Mouse (Mus musculus): ENCODE measurements around the gene Vps35l. TPM values are rescaled to one million over a fixed set of nuclear protein-coding genes. Genes with fewer than 3 reads are reported as not detected.

Gene Vps35l
- polyA plus RNA-seq, 1 experiment from 2014 or later, result 91.0 TPM

DNA sequence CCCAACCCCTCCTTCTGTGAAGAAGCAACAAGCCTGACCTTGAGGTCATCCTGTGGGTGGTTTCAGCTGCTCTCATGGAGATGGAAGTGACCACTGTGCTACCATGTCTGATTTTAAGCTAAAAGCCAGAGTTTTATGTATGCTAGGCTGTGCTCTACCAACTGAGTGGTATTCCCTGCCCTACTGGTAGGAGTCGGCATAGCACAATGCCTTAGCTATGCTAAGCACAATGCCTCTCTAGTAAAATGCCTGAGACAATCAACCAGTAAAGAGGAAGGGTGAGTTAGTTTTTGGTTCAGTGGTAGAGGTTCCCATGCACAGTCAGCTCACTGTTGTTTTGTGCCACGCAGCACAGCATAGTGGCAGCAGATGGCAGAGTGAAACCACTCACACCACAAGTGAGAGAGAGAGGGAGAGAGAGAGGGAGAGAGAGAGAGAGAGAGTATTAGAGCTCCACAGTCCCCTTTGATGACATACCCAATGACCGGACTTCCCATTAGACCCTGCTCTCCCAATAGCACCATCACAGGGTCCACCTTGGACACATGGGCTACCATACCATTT is 139.5 kb downstream of the Vps35l start:
- H3K4me2 ChIP-seq (ENCODE audit: low read length), result no peak overlapping the region
- H3K4me1 ChIP-seq (ENCODE audit: control insufficient read depth, insufficient read depth, low read length), result no peaks in the 10 kb centered on the region
- peak; percentile 13 for DNase-seq (ENCODE audit: low spot score)
- no peak overlapping the region for H3K9ac ChIP-seq (ENCODE audit: low read length)
- ATAC-seq, result no peak
- no peak overlapping the region for H3K27ac ChIP-seq (ENCODE audit: low read depth, low read length)
- H3K27me3 ChIP-seq (replicated peaks; ENCODE audit: control insufficient read depth, insufficient read depth, low read length), result no peaks in the 10 kb centered on the region
- no peak overlapping the region for H3K4me3 ChIP-seq (ENCODE audit: low read depth, low read length)
- H3K9me3 ChIP-seq (replicated peaks; ENCODE audit: control insufficient read depth, low read length), result no peaks in the 10 kb centered on the region
- no peaks in the 10 kb centered on the region for H3K36me3 ChIP-seq (ENCODE audit: control insufficient read depth, insufficient read depth, low read length)
- whole genome bisulfite sequencing, result 78% methylated on average over 3 of the region's 3 CpGs

DNA sequence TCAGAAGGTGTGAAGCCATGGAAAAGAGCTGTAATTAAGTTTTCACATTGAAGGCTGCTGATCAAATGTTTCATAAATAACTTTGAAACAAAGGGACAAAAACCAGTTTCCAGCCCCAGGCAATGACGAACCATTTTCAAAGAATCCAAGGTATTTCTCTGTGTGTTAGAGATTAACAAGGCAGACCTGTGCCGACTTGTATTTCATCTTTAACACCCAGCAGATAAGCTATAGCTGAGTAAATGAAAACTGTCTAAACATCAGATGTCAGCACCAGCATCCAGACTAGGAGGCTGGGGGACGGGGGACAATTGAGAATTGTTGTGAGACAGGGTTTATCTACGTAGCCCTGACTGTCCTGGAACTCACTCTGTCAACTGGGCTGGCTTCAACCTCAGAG is 143.9 kb downstream of the Vps35l start:
- Histone ChIP-seq H3K9me3 (replicated peaks; ENCODE audit: control insufficient read depth, low read length) (no peaks in the 10 kb centered on the region), H3K4me1 (ENCODE audit: control insufficient read depth, insufficient read depth, low read length) (peaks cover 13% of the 10 kb centered on the region), H3K4me3 (ENCODE audit: low read depth, low read length) (no peak overlapping the region), H3K36me3 (ENCODE audit: control insufficient read depth, insufficient read depth, low read length) (no peaks in the 10 kb centered on the region), H3K4me2 (ENCODE audit: low read length) (no peak overlapping the region), H3K27ac (ENCODE audit: low read depth, low read length) (no peak overlapping the region), H3K9ac (ENCODE audit: low read length) (no peak overlapping the region), H3K27me3 (replicated peaks; ENCODE audit: control insufficient read depth, insufficient read depth, low read length) (no peaks in the 10 kb centered on the region)
- DNase-seq (ENCODE audit: low spot score) (no peak), ATAC-seq (no peak)
- WGBS, result 75% methylated on average over 4 of the region's 4 CpGs

DNA sequence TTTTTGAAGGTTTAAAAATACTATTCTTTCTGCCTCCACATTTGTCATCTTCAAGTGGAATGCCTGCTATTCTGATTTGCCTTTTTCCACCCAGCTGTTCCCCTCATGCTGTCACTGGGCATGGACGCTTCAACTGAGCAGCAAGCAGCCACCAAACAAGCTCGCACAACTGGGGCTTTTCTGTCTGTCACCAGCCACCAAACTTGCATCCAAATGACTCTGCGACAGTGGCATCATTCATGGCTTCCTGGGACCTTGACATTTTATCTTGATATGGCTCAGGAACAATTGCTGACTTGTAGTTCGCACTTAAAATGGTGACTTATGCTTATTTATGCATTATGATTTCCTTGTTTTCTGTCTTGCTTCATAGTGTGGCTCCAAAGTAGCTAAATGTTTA is 144.9 kb downstream of the Vps35l start:
- H3K4me2 ChIP-seq (ENCODE audit: low read length), result no peak overlapping the region
- peaks cover 17% of the 10 kb centered on the region for H3K4me1 ChIP-seq (ENCODE audit: control insufficient read depth, insufficient read depth, low read length)
- no peaks in the 10 kb centered on the region for H3K27me3 ChIP-seq (replicated peaks; ENCODE audit: control insufficient read depth, insufficient read depth, low read length)
- no peak for DNase-seq (ENCODE audit: low spot score)
- ATAC-seq, result no peak
- no peak overlapping the region for H3K4me3 ChIP-seq (ENCODE audit: low read depth, low read length)
- no peak overlapping the region for H3K27ac ChIP-seq (ENCODE audit: low read depth, low read length)
- WGBS, result 85% methylated on average over 4 of the region's 4 CpGs
- H3K9me3 ChIP-seq (replicated peaks; ENCODE audit: control insufficient read depth, low read length), result no peaks in the 10 kb centered on the region
- no peak overlapping the region for H3K9ac ChIP-seq (ENCODE audit: low read length)
- H3K36me3 ChIP-seq (ENCODE audit: control insufficient read depth, insufficient read depth, low read length), result no peaks in the 10 kb centered on the region

DNA sequence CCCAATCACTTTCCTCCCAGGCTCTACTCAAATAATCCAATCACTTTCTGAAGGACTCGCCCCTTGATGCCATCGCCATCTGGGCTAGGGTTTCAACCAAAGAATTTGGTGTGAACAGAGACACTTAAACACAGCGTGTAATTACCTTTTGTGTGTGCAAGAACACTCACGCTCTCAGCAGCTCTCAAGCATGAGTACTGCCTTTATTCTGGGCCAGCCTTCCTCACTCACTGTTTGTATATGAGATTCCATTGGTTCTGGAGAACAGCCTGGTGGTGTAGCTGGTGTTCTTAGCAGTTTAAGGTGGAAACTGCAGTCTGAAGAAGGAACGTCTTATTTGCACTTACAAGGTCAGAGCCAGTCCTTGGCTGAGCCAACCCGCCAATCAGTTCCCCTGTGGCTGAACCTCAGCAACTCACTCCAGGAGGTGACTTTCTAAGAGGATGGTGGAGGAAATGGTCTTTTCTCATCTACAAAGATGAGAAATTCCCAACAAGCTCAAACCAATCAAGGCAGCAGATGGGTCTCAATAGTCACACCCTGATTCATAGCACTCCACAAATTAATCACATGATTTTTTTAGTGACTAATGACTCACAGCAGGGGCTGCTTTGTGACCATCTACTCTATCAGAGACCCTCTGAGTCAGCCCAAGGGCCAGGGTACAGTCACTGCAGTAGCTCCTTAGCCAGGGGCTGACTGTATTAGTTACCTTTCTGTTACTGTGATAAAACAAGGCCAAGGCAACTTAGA is 147.5 kb downstream of the Vps35l start:
- no peaks in the 10 kb centered on the region for H3K9me3 ChIP-seq (replicated peaks; ENCODE audit: control insufficient read depth, low read length)
- WGBS, result 24% methylated on average over 6 of the region's 6 CpGs
- H3K4me3 ChIP-seq (ENCODE audit: low read depth, low read length), result no peak overlapping the region
- H3K4me1 ChIP-seq (ENCODE audit: control insufficient read depth, insufficient read depth, low read length), result peaks cover 17% of the 10 kb centered on the region
- H3K9ac ChIP-seq (ENCODE audit: low read length), result no peak overlapping the region
- H3K27me3 ChIP-seq (replicated peaks; ENCODE audit: control insufficient read depth, insufficient read depth, low read length), result no peaks in the 10 kb centered on the region
- ATAC-seq (peak; percentile 55), DNase-seq (ENCODE audit: low spot score) (peak; percentile 34)
- H3K4me2 ChIP-seq (ENCODE audit: low read length), result no peak overlapping the region
- no peak overlapping the region for H3K27ac ChIP-seq (ENCODE audit: low read depth, low read length)
- no peaks in the 10 kb centered on the region for H3K36me3 ChIP-seq (ENCODE audit: control insufficient read depth, insufficient read depth, low read length)

DNA sequence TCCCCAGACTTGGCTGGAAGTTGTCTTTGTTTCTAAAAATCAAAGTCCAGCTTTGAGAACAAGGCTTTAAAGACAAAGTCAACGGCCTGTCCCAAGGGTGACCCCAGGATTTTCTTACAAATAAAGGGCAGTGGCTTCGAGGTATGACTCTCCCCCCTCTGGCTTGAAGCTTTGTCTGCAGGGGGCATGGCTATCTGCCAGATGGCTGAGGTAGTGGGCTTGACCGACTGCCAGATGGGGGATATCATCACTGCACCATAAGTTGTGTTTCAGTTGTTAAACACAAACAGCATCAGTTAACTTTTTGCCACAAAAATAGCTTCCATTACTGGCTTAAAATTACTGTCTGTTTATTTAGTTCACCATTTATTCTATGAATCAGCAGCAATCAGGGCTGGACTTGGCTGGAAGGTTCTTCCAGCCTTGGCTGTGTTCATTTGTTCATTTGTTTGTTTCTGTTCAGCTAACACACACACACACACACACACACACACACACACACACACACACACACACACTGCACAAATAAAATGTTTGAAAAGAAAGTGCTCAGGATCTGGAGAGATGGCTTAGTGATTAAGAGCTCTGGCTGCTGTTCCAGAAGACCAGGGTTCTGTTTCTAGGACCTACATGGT is 149.1 kb downstream of the Vps35l start:
- peaks cover 17% of the 10 kb centered on the region for H3K4me1 ChIP-seq (ENCODE audit: control insufficient read depth, insufficient read depth, low read length)
- H3K36me3 ChIP-seq (ENCODE audit: control insufficient read depth, insufficient read depth, low read length), result no peaks in the 10 kb centered on the region
- ATAC-seq (no peak), DNase-seq (ENCODE audit: low spot score) (peak; percentile 55)
- no peaks in the 10 kb centered on the region for H3K27me3 ChIP-seq (replicated peaks; ENCODE audit: control insufficient read depth, insufficient read depth, low read length)
- H3K9me3 ChIP-seq (replicated peaks; ENCODE audit: control insufficient read depth, low read length), result no peaks in the 10 kb centered on the region
- H3K27ac ChIP-seq (ENCODE audit: low read depth, low read length), result no peak overlapping the region
- no peak overlapping the region for H3K9ac ChIP-seq (ENCODE audit: low read length)
- H3K4me3 ChIP-seq (ENCODE audit: low read depth, low read length), result no peak overlapping the region
- H3K4me2 ChIP-seq (ENCODE audit: low read length), result no peak overlapping the region
- 2% methylated on average over 3 of the region's 3 CpGs for WGBS

Other genes starting within 250 kb of the Vps35l start
- 0.40 and 0.51 TPM in 2 replicates for gene Itpripl2, start 248.3 kb upstream of the Vps35l start, polyA plus RNA-seq (2014; fragmentation: Nextera tagmentation; extraction: Ambion mirVana)
- 90.1 and 114 TPM in 2 replicates for gene Coq7, start 206.9 kb upstream of the Vps35l start, polyA plus RNA-seq (2014; fragmentation: Nextera tagmentation; extraction: Ambion mirVana)
- 6.9 and 7.6 TPM in 2 replicates for gene Tmc7, start 155.5 kb upstream of the Vps35l start, polyA plus RNA-seq (2014; fragmentation: Nextera tagmentation; extraction: Ambion mirVana)
- gene Tmc5, start 142.9 kb upstream of the Vps35l start, polyA plus RNA-seq (2014; fragmentation: Nextera tagmentation; extraction: Ambion mirVana), result 0.25 and 0.27 TPM in 2 replicates
- gene Gde1, start 34.4 kb upstream of the Vps35l start, polyA plus RNA-seq (2014; fragmentation: Nextera tagmentation; extraction: Ambion mirVana), result 194 and 198 TPM in 2 replicates
- gene Ccp110, start 27.7 kb upstream of the Vps35l start, polyA plus RNA-seq (2014; fragmentation: Nextera tagmentation; extraction: Ambion mirVana), result 14.8 and 17.5 TPM in 2 replicates
- 3.3 and 3.4 TPM in 2 replicates for gene Iqck, start 115.5 kb downstream of the Vps35l start, polyA plus RNA-seq (2014; fragmentation: Nextera tagmentation; extraction: Ambion mirVana)
- 75.6 and 77.9 TPM in 2 replicates for gene Knop1, start 116.0 kb downstream of the Vps35l start, polyA plus RNA-seq (2014; fragmentation: Nextera tagmentation; extraction: Ambion mirVana)